Mouse (Mus musculus) megakaryocyte, embryonic 14.5 days (primary cell): ENCODE results near the gene Cryzl2. TPM values are rescaled to one million over a fixed set of nuclear protein-coding genes. Genes with fewer than 3 reads are reported as not detected.

ENCODE experiments used
- H3K27me3 ChIP-seq: replicated peaks from 2 replicates; pipeline ENCODE3; 2012; ENCODE audit warnings: inconsistent platforms
- H3K36me3 ChIP-seq: replicated peaks from 2 replicates; pipeline ENCODE3; 2012; ENCODE audit warnings: low read length, inconsistent platforms, mixed read lengths
- H3K4me1 ChIP-seq: 2 replicates; pipeline ENCODE4 v1.6.1; 2012; ENCODE audit warnings: inconsistent platforms
- H3K4me3 ChIP-seq: replicated peaks from 2 replicates; pipeline ENCODE3; 2012; ENCODE audit warnings: moderate library complexity, mild to moderate bottlenecking, inconsistent platforms
- H3K9me3 ChIP-seq: 2 replicates; pipeline ENCODE4 v1.6.1; 2012; ENCODE audit warnings: inconsistent platforms
- FLI1 ChIP-seq: IDR thresholded peaks from 2 replicates; pipeline ENCODE4 v1.6.1; 2012; ENCODE audit warnings: low read length, inconsistent platforms, mixed read lengths
- GATA1 ChIP-seq: IDR thresholded peaks from 3 replicates; pipeline ENCODE4 v1.6.1; 2012; ENCODE audit warnings: mixed read lengths, low read length, inconsistent platforms, borderline replicate concordance
- polyA plus RNA-seq: library from polyadenylated mRNA; stranded (reverse); fragments of >175 nt; gene quantifications from 2 replicates; pipeline ENCODE4 v1.2.3, GENCODE M21; 2012; ENCODE audit warnings: low replicate concordance; ENCODE audit not compliant: insufficient read depth

Cryzl2 gene
- polyA plus RNA-seq, 1 experiment, result 2.2 TPM

- no peak overlapping the region for H3K4me3 ChIP-seq
- peaks cover 4% of the 10 kb centered on the region for H3K27me3 ChIP-seq
- TF ChIP-seq GATA1, result no peak
- TF ChIP-seq FLI1, result no peak
- no peaks in the 10 kb centered on the region for H3K9me3 ChIP-seq
- no peaks in the 10 kb centered on the region for H3K36me3 ChIP-seq
- H3K4me1 ChIP-seq, result peaks cover 3% of the 10 kb centered on the region; the same call in 1 of the 2 replicates
Observed at GRCm38 (mm10) chr1:157470761-157471386, 12.5 kb downstream of the Cryzl2 start.

- TF ChIP-seq FLI1 (no peak), GATA1 (no peak)
- Histone ChIP-seq H3K4me1 (no peaks in the 10 kb centered on the region), H3K27me3 (peaks cover 4% of the 10 kb centered on the region), H3K36me3 (no peaks in the 10 kb centered on the region), H3K4me3 (no peak overlapping the region), H3K9me3 (no peaks in the 10 kb centered on the region)
Observed at GRCm38 (mm10) chr1:157472716-157473115, 14.3 kb downstream of the Cryzl2 start.

GRCm38 (mm10) chr1:157474865-157475264 lies 16.5 kb downstream of the Cryzl2 start:
- TF ChIP-seq FLI1 (no peak), GATA1 (no peak)

DNA sequence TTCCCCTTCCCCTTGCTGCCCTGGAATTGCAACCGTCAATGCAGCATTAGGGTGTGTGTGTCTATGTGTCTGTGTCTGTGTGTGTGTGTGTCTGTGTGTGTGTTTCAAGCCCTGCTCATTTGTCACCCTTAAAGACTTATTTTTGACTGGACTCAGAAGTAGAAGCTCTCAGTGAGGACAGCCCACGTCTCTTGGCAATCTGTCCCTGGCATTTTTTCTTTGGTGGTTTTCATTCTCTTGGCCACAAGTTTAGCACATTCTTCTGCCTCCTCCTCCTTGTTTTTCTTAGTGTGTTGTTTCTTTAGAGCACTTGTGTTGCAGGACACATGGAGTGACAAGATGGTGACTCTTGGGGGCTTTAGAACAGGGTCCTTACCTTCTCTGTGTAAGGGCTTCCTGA lies 17.9 kb downstream of the Cryzl2 start:
- Histone ChIP-seq H3K4me1 (peaks cover 14% of the 10 kb centered on the region), H3K9me3 (peaks cover 5% of the 10 kb centered on the region), H3K27me3 (peaks cover 1% of the 10 kb centered on the region), H3K36me3 (peaks cover 2% of the 10 kb centered on the region), H3K4me3 (no peak overlapping the region)
- TF ChIP-seq GATA1 (no peak), FLI1 (no peak)

More at GRCm38 (mm10) chr1:157474865-157475264, 16.5 kb downstream of the Cryzl2 start:
- H3K36me3 ChIP-seq, result peaks cover 2% of the 10 kb centered on the region
- H3K4me1 ChIP-seq, result peaks cover 1% of the 10 kb centered on the region; the same call in 1 of the 2 replicates
- H3K9me3 ChIP-seq, result peaks cover 5% of the 10 kb centered on the region
- H3K27me3 ChIP-seq, result peaks cover 4% of the 10 kb centered on the region
- H3K4me3 ChIP-seq, result no peak overlapping the region

GRCm38 (mm10) chr1:157480090-157480489 lies 21.7 kb downstream of the Cryzl2 start:
- no peaks in the 10 kb centered on the region for H3K27me3 ChIP-seq
- peaks cover 2% of the 10 kb centered on the region for H3K36me3 ChIP-seq
- peaks cover 5% of the 10 kb centered on the region for H3K9me3 ChIP-seq
- H3K4me1 ChIP-seq, result peaks cover 31% of the 10 kb centered on the region
- TF ChIP-seq GATA1 (no peak), FLI1 (no peak)
- no peak overlapping the region for H3K4me3 ChIP-seq

DNA sequence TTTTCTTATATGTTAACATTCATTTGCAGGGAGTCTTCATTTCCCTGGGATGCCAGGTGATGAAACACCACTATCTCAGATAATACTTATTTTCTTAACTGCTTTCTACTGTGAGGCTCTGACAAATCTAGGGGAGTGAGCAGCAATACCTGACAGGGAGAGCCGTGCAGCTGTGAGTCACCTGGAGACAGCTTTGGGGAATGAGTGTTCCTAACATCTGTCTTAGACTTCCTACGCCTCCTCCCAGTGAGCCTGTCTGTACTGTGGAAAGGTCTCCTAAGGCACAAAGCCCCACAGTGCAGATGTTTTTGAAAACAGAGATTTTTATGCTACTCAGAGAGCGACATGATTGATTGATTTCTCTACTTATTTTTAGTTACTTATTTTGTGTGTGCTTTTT lies 22.5 kb downstream of the Cryzl2 start:
- H3K4me1 ChIP-seq, result peaks cover 31% of the 10 kb centered on the region
- H3K4me3 ChIP-seq, result no peak overlapping the region
- TF ChIP-seq GATA1 (no peak), FLI1 (no peak)
- H3K9me3 ChIP-seq, result peaks cover 5% of the 10 kb centered on the region
- H3K27me3 ChIP-seq, result no peaks in the 10 kb centered on the region
- H3K36me3 ChIP-seq, result peaks cover 2% of the 10 kb centered on the region

- Histone ChIP-seq H3K36me3 (peaks cover 2% of the 10 kb centered on the region), H3K4me1 (peaks cover 31% of the 10 kb centered on the region), H3K4me3 (peak overlapping the region; percentile 62), H3K27me3 (no peaks in the 10 kb centered on the region), H3K9me3 (peaks cover 5% of the 10 kb centered on the region)
- no peak for TF ChIP-seq GATA1
- no peak for TF ChIP-seq FLI1
Observed at GRCm38 (mm10) chr1:157481666-157482065, 23.3 kb downstream of the Cryzl2 start.

GRCm38 (mm10) chr1:157484161-157484560 lies 25.8 kb downstream of the Cryzl2 start:
- TF ChIP-seq GATA1 (no peak), FLI1 (no peak)
- H3K36me3 ChIP-seq, result no peaks in the 10 kb centered on the region
- H3K27me3 ChIP-seq, result no peaks in the 10 kb centered on the region
- H3K4me3 ChIP-seq, result no peak overlapping the region
- peaks cover 31% of the 10 kb centered on the region for H3K4me1 ChIP-seq
- H3K9me3 ChIP-seq, result no peaks in the 10 kb centered on the region

- H3K4me1 ChIP-seq, result peaks cover 14% of the 10 kb centered on the region; the same call in 1 of the 2 replicates
- H3K36me3 ChIP-seq, result no peaks in the 10 kb centered on the region
- 0 out of 2 replicates have a peak, but pooled peaks cover 9% of the 10 kb centered on the region for H3K9me3 ChIP-seq
- H3K4me3 ChIP-seq, result peak overlapping the region; percentile 42
- TF ChIP-seq FLI1, result no peak
- 0 out of 3 replicates have a peak, but pooled peaks have one; percentile 4 for TF ChIP-seq GATA1
- H3K27me3 ChIP-seq, result no peaks in the 10 kb centered on the region
Observed at GRCm38 (mm10) chr1:157500657-157501056, 42.3 kb downstream of the Cryzl2 start.

DNA sequence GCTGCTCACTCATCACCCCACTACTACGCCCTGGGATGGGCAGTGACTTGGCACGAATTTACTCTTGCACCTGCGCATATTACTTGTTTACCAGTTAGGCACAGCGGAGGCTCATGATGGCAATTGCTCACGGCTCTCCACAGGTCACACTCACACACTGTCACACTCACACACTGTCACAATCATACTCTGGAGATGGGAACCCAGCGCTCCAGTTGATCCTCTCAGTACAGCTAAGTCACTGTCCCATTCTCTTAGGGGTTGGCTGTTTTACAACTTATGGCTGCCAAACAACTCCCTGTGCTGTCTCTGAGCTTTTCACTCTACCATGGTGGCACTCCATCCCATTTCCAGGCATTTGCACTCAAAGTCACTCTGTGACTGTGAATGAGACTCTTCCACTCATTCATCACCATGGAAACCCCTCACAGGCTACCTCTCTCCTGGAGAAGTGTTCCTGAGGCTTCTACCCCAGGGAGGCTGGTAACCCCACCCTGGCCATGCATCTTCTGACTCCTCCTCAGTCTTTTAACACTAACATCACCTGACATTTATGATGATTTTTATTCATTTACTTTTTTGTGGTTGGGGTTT lies 43.1 kb downstream of the Cryzl2 start:
- Histone ChIP-seq H3K9me3 (0 out of 2 replicates have a peak, but pooled peaks cover 9% of the 10 kb centered on the region), H3K36me3 (no peaks in the 10 kb centered on the region), H3K4me3 (no peak overlapping the region), H3K4me1 (peaks cover 14% of the 10 kb centered on the region; the same call in 1 of the 2 replicates), H3K27me3 (no peaks in the 10 kb centered on the region)
- no peak for TF ChIP-seq FLI1
- no peak for TF ChIP-seq GATA1
